Mouse (Mus musculus) midbrain, embryonic 14.5 days (tissue): Measurements from ENCODE around the gene Gpank1. TPM values are rescaled to one million over a fixed set of nuclear protein-coding genes. Genes with fewer than 3 reads are reported as not detected.
"Not testable (repeated sequence)": the region's sequence is repeated elsewhere in the genome, so short reads cannot be mapped to it uniquely, and the experiment has no call there.

Experiments used
- ATAC-seq: fragments of 200-750 bp; cut with Nextera tagmentation; 2 replicates; pipeline ENCODE4 v1.8.0; 2017; ENCODE audit warnings: moderate number of reproducible peaks, moderate library complexity; ENCODE audit not compliant: low FRiP score, low TSS enrichment
- DNase-seq: peaks from one replicate; pipeline ENCODE4 v3.0.0-alpha.2; 2015
- H3K27ac ChIP-seq: fragments of 300-500 bp; sonication (generic); replicated peaks from 2 replicates; pipeline ENCODE4 v1.5.1; 2014; ENCODE audit warnings: mild to moderate bottlenecking, low read depth, low read length, moderate library complexity
- H3K27me3 ChIP-seq: fragments of 300-500 bp; sonication (generic); 2 replicates; pipeline ENCODE4 v1.6.1; 2014; ENCODE audit warnings: low read length, control low read depth, mixed read lengths; ENCODE audit not compliant: control insufficient read depth, insufficient read depth
- H3K36me3 ChIP-seq: fragments of 300-500 bp; sonication (generic); 2 replicates; pipeline ENCODE4 v1.6.1; 2014; ENCODE audit warnings: low read length, control low read depth; ENCODE audit not compliant: control insufficient read depth, insufficient read depth
- H3K4me1 ChIP-seq: fragments of 300-500 bp; sonication (generic); 2 replicates; pipeline ENCODE4 v1.6.1; 2014; ENCODE audit warnings: mild to moderate bottlenecking, antibody characterized with exemption, low read length, control low read depth; ENCODE audit not compliant: control insufficient read depth, insufficient read depth
- H3K4me2 ChIP-seq: fragments of 300-500 bp; sonication (generic); 2 replicates; pipeline ENCODE4 v1.6.1; 2014; ENCODE audit warnings: mild to moderate bottlenecking, low read length, moderate library complexity
- H3K4me3 ChIP-seq: fragments of 300-500 bp; sonication (generic); replicated peaks from 2 replicates; pipeline ENCODE4 v1.5.1; 2014; ENCODE audit warnings: low read depth, low read length
- H3K9ac ChIP-seq: fragments of 300-500 bp; sonication (generic); replicated peaks from 2 replicates; pipeline ENCODE4 v1.6.1; 2014; ENCODE audit warnings: mild to moderate bottlenecking, low read length, moderate library complexity
- H3K9me3 ChIP-seq: fragments of 300-500 bp; sonication (generic); 2 replicates; pipeline ENCODE4 v1.6.1; 2016; ENCODE audit warnings: low read length, control low read depth, mixed read lengths; ENCODE audit not compliant: control insufficient read depth
- WGBS: fragments of 180-500 bp; shearing (Covaris S2); extraction: QIAGEN DNeasy Blood & Tissue Kit; methylation state at CpG from one replicate; pipeline ENCODE4 v1.1.7; 2014; 5-methylcytosine and 5-hydroxymethylcytosine counted together
- polyA plus RNA-seq: library from polyadenylated mRNA; unstranded; fragments of >200 nt; fragmentation: Nextera tagmentation; extraction: Ambion mirVana; gene quantifications from 2 replicates; pipeline ENCODE4 v1.2.1, GENCODE M21; 2014

Gpank1 gene
- polyA plus RNA-seq, 1 experiment from 2014 or later: 24.2 TPM

DNA sequence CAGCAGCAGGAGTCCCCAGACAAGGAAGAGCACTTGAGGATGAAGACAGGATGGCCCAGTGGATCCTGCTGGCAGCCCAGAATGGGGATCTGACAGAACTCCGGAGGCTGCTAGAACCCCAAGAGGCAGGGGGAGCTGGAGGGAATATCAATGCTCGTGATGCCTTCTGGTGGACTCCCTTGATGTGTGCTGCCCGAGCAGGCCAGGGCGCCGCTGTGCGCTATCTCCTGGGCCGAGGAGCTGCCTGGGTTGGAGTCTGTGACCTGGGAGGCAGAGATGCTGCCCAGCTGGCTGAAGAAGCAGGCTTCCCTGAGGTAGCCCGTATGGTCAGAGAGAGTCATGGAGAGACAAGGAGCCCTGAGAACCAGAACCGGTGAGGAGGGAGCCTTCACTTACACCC, 2.0 kb downstream of the Gpank1 start:
- not testable (repeated sequence) for DNase-seq, H3K4me3 ChIP-seq, H3K27me3 ChIP-seq, H3K9me3 ChIP-seq, ATAC-seq, H3K27ac ChIP-seq, H3K4me2 ChIP-seq, H3K9ac ChIP-seq
- H3K4me1 ChIP-seq: peaks cover 19% of the 10 kb centered on the region
- WGBS: 89% methylated on average over 9 of the region's 9 CpGs
- H3K36me3 ChIP-seq: peaks cover 25% of the 10 kb centered on the region

GRCm38 (mm10) chr17:35124261-35124896, 3.1 kb downstream of the Gpank1 start:
- not testable (repeated sequence) for H3K9ac ChIP-seq, ATAC-seq, H3K4me2 ChIP-seq, H3K4me3 ChIP-seq, H3K27ac ChIP-seq, DNase-seq, H3K9me3 ChIP-seq, H3K27me3 ChIP-seq
- Histone ChIP-seq H3K36me3 (peaks cover 16% of the 10 kb centered on the region; the same call in 1 of the 2 replicates), H3K4me1 (peaks cover 19% of the 10 kb centered on the region)
- 95% methylated on average over 12 of the region's 12 CpGs for WGBS

- H3K9ac ChIP-seq: no peak overlapping the region
- DNase-seq: no peak
Observed at GRCm38 (mm10) chr17:35125081-35125480, 3.8 kb downstream of the Gpank1 start.

GRCm38 (mm10) chr17:35125578-35125977, 4.3 kb downstream of the Gpank1 start:
- 42% methylated on average over 6 of the region's 6 CpGs for WGBS
- peak overlapping the region; percentile 77 for H3K4me2 ChIP-seq
- peaks cover 18% of the 10 kb centered on the region for H3K36me3 ChIP-seq
- no peak for DNase-seq
- peak overlapping the region; percentile 78 for H3K9ac ChIP-seq
- H3K4me1 ChIP-seq: peaks cover 13% of the 10 kb centered on the region; the same call in 1 of the 2 replicates
- ATAC-seq: no peak
- peak overlapping the region; percentile 59 for H3K4me3 ChIP-seq
- H3K9me3 ChIP-seq: no peaks in the 10 kb centered on the region
- H3K27ac ChIP-seq: peak overlapping the region; percentile 74; the same call in 1 of the 2 replicates
- no peaks in the 10 kb centered on the region for H3K27me3 ChIP-seq

More at GRCm38 (mm10) chr17:35125081-35125480, 3.8 kb downstream of the Gpank1 start:
- no peak overlapping the region for H3K4me2 ChIP-seq
- H3K4me1 ChIP-seq: peaks cover 18% of the 10 kb centered on the region
- no peaks in the 10 kb centered on the region for H3K9me3 ChIP-seq
- H3K27me3 ChIP-seq: no peaks in the 10 kb centered on the region
- ATAC-seq: no peak
- no peak overlapping the region for H3K27ac ChIP-seq
- H3K36me3 ChIP-seq: peaks cover 14% of the 10 kb centered on the region
- 94% methylated on average over 1 of the region's 1 CpGs for WGBS
- H3K4me3 ChIP-seq: no peak overlapping the region

- no peaks in the 10 kb centered on the region for H3K27me3 ChIP-seq
- ATAC-seq (no peak; the same call in 1 of the 2 replicates), DNase-seq (peak; percentile 83)
- WGBS: under 1% methylated on average over 36 of the region's 36 CpGs
- peaks cover 13% of the 10 kb centered on the region; the same call in 1 of the 2 replicates for H3K4me1 ChIP-seq
- H3K9me3 ChIP-seq: no peaks in the 10 kb centered on the region
- H3K36me3 ChIP-seq: peaks cover 18% of the 10 kb centered on the region
- H3K9ac ChIP-seq: peak within 1 kb of the TSS; percentile 78
- H3K4me2 ChIP-seq: peak within 1 kb of the TSS; percentile 77
- peak within 1 kb of the TSS; percentile 59 for H3K4me3 ChIP-seq
- peak within 1 kb of the TSS; percentile 74 for H3K27ac ChIP-seq
Observed at GRCm38 (mm10) chr17:35126206-35126611, 5.0 kb downstream of the Gpank1 start, which contains the start of gene D17H6S53E. Gene D17H6S53E, plus strand, starts transcription at chr17:35126373.

GRCm38 (mm10) chr17:35127017-35127416, 5.8 kb downstream of the Gpank1 start:
- WGBS: 68% methylated on average over 13 of the region's 13 CpGs
- Histone ChIP-seq H3K9me3 (no peaks in the 10 kb centered on the region), H3K4me2 (peak overlapping the region; percentile 77), H3K4me1 (peaks cover 13% of the 10 kb centered on the region; the same call in 1 of the 2 replicates), H3K36me3 (peaks cover 18% of the 10 kb centered on the region), H3K4me3 (peak overlapping the region; percentile 59), H3K27ac (no peak overlapping the region), H3K27me3 (no peaks in the 10 kb centered on the region), H3K9ac (peak overlapping the region; percentile 78)
- no peak for ATAC-seq
- DNase-seq: no peak

GRCm38 (mm10) chr17:35128996-35129395, 7.7 kb downstream of the Gpank1 start:
- 73% methylated on average over 11 of the region's 11 CpGs for WGBS
- no peaks in the 10 kb centered on the region for H3K9me3 ChIP-seq
- DNase-seq (no peak), ATAC-seq (no peak)
- no peaks in the 10 kb centered on the region for H3K27me3 ChIP-seq
- no peak overlapping the region for H3K27ac ChIP-seq
- H3K4me2 ChIP-seq: no peak overlapping the region
- H3K36me3 ChIP-seq: peaks cover 13% of the 10 kb centered on the region; the same call in 1 of the 2 replicates
- H3K4me3 ChIP-seq: no peak overlapping the region
- no peak overlapping the region for H3K9ac ChIP-seq
- H3K4me1 ChIP-seq: peaks cover 7% of the 10 kb centered on the region; the same call in 1 of the 2 replicates

DNA sequence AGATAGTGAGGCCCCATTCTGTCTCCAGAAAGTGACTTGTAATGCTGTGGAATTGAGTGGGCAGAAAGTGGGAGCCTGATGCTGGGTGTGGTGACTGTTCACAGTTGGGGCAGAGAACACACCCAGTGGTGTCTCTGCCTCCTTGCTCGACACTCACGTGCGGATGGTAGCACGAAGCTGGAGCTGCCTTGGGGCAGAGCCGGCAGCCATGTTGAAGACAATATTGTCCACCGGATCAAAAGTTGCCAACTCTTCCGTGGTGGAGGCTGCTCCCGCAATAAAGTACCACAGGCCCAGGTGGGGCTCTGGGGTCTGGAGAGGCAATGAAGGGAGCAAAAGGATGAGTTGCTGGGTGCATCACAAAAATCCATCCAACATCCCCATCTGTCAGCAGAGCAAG, 9.8 kb downstream of the Gpank1 start:
- Histone ChIP-seq H3K27me3 (no peaks in the 10 kb centered on the region), H3K36me3 (peaks cover 8% of the 10 kb centered on the region; the same call in 1 of the 2 replicates), H3K4me1 (peaks cover 7% of the 10 kb centered on the region; the same call in 1 of the 2 replicates), H3K27ac (no peak overlapping the region), H3K9me3 (no peaks in the 10 kb centered on the region), H3K9ac (no peak overlapping the region), H3K4me3 (no peak overlapping the region), H3K4me2 (no peak overlapping the region)
- 89% methylated on average over 8 of the region's 8 CpGs for whole genome bisulfite sequencing
- ATAC-seq: no peak
- no peak for DNase-seq
